Mouse (Mus musculus) midbrain, embryonic 13.5 days (tissue): ENCODE results near the gene Spo11. TPM values are rescaled to one million over a fixed set of nuclear protein-coding genes. Genes with fewer than 3 reads are reported as not detected.

ENCODE experiments used
- ATAC-seq: fragments of 200-750 bp; cut with Nextera tagmentation; 2 replicates; pipeline ENCODE4 v1.8.0; 2017; ENCODE audit warnings: mild to moderate bottlenecking, moderate TSS enrichment, moderate library complexity
- H3K27ac ChIP-seq: fragments of 300-500 bp; sonication (generic); 2 replicates; pipeline ENCODE4 v1.5.1; 2015; ENCODE audit warnings: inconsistent platforms, mild to moderate bottlenecking, moderate library complexity
- H3K27me3 ChIP-seq: fragments of 300-500 bp; sonication (generic); 2 replicates; pipeline ENCODE4 v1.6.1; 2015; ENCODE audit warnings: mild to moderate bottlenecking, inconsistent platforms
- H3K36me3 ChIP-seq: fragments of 300-500 bp; sonication (generic); 2 replicates; pipeline ENCODE4 v1.6.1; 2015; ENCODE audit warnings: mild to moderate bottlenecking, inconsistent platforms
- H3K4me1 ChIP-seq: fragments of 300-500 bp; sonication (generic); replicated peaks from 2 replicates; pipeline ENCODE4 v1.6.1; 2015; ENCODE audit warnings: inconsistent platforms
- H3K4me2 ChIP-seq: fragments of 300-500 bp; sonication (generic); replicated peaks from 2 replicates; pipeline ENCODE4 v1.6.1; 2015; ENCODE audit warnings: moderate library complexity, mild to moderate bottlenecking, inconsistent platforms
- H3K4me3 ChIP-seq: fragments of 300-500 bp; sonication (generic); replicated peaks from 2 replicates; pipeline ENCODE4 v1.5.1; 2015; ENCODE audit warnings: mild to moderate bottlenecking, inconsistent platforms
- H3K9ac ChIP-seq: fragments of 300-500 bp; sonication (generic); replicated peaks from 2 replicates; pipeline ENCODE4 v1.6.1; 2015; ENCODE audit warnings: mild to moderate bottlenecking, inconsistent platforms
- H3K9me3 ChIP-seq: fragments of 300-500 bp; sonication (generic); 2 replicates; pipeline ENCODE4 v1.6.1; 2016; ENCODE audit warnings: mild to moderate bottlenecking, inconsistent platforms
- WGBS: fragments of 180-500 bp; shearing (Covaris S2); methylation state at CpG from one replicate; pipeline ENCODE4 v1.1.7; 2015; 5-methylcytosine and 5-hydroxymethylcytosine counted together
- polyA plus RNA-seq: library from polyadenylated mRNA; unstranded; fragments of >200 nt; fragmentation: Nextera tagmentation; extraction: Ambion mirVana; gene quantifications from 2 replicates; pipeline ENCODE4 v1.2.1, GENCODE M21; 2015

The Spo11 gene
- polyA plus RNA-seq, 1 experiment from 2014 or later = 0.61 TPM

DNA sequence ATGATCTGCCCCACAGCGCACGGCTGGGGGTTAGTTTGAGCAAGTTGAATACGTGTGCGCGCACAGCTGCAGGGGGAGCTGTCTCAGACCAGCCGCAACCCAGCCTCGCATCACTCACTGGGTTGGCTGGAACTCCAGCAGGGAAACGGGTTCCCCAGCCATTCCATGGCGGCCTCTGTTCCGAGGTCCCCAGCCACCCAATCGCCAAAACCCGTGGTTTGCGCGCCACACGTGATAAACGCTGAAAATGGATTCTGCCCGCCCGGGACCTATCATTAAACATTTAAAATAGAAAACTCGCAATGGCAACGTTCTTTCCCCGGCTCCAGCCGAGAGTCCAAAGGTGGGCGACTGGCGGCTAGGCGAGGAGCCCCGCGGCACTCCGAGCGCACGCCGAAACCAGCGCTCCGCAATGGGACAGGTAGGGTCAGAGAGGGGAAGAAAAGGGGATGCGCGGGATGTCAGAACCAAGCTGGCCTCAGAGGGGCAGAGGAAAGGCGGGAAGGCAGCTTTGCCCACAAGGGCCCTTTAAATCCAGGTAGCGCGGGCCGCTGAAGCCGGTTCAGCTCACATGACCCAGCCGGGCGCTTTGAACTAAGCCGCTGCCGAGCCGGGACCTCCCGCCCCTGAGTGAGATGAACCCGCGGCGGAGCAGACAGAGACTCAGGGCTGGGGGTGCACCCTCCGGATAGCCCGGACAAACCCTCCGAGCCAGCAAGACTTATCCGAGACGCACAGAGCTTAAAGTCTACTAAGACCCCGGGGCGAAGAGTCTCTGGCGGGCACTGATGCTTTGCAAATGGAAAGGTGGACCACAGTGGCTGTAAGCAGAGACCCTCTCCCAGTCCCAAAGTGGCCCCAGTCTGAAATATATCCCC lies 38.5 kb upstream of the Spo11 start:
- WGBS = under 1% methylated on average over 57 of the region's 57 CpGs
- no peak overlapping the region for H3K27ac ChIP-seq
- peaks cover 63% of the 10 kb centered on the region for H3K4me1 ChIP-seq
- H3K4me2 ChIP-seq = peak overlapping the region; percentile 83
- H3K9ac ChIP-seq = peak overlapping the region; percentile 59
- H3K27me3 ChIP-seq = peaks cover 92% of the 10 kb centered on the region
- H3K4me3 ChIP-seq = peak overlapping the region; percentile 47
- no peak for ATAC-seq
- no peaks in the 10 kb centered on the region for H3K9me3 ChIP-seq
- no peaks in the 10 kb centered on the region for H3K36me3 ChIP-seq

DNA sequence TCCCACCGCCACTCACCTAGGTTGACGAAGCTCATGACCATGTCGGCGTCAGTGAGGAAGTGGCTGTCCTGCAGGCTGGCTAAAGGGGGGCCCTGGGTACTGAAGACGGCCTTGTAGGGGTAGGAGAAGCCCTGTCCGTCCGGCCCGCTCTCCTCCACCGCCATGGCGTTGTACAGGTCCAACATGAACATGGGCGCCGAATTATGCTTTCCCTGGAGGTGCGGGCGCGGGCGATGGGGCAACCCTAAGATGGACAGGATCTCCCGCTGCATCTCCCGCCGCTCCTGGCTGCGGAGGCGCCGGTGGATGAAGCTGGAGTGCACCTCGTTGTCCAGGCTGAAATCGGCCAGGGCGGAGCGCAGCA lies 37.9 kb upstream of the Spo11 start:
- Histone ChIP-seq H3K27me3 (peaks cover 95% of the 10 kb centered on the region), H3K4me1 (peaks cover 57% of the 10 kb centered on the region), H3K9me3 (no peaks in the 10 kb centered on the region), H3K4me3 (peak overlapping the region; percentile 47), H3K4me2 (peak overlapping the region; percentile 83), H3K36me3 (no peaks in the 10 kb centered on the region), H3K9ac (peak overlapping the region; percentile 59), H3K27ac (no peak overlapping the region)
- no peak for ATAC-seq
- under 1% methylated on average over 26 of the region's 26 CpGs for WGBS

DNA sequence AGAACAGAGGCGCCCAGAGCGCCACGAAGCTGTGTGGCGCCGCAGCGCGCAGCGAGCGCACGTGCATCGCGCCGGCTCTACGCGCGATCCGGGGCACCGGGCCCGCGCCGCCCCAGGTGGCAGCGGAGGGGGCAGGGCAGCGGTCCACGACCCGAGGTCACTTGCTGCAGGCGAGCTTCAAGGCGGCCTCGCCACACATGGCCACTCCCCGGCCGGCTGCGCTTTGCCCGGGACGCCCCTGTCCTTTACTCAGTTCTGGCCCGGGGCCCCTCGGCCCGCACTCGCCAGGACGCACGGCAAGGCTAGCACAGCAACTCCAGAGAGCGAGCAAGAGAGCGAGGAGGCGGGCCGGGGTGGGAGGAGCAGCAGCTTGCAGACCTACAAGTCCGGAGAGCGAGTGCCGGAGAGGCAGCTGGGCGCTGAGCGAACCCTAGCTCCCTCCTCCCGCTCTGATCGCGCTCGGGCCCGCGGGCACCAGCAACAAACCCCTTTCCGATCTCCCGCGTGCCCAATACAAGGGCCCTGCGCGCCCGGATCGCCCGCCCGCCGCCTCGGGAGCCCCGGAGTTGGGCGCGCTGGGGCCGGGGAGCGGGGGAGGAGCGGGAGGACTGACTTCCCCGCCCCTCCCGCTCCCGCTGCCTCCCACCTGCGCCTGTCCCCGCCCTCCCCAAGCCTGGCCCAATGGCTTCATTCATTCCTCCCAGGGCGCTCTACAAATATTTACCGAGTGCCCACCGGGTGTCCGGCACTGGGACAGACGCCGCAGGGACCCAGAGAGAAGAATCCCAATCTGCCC lies 37.3 kb upstream of the Spo11 start, which contains the start of gene Bmp7:
Bmp7 (minus strand) TSS at position 319 of the 796 bp plus-strand sequence.
- under 1% methylated on average over 80 of the region's 82 CpGs for WGBS
- Histone ChIP-seq H3K9ac (peak within 1 kb of the TSS; percentile 59), H3K36me3 (no peaks in the 10 kb centered on the region), H3K27ac (0 out of 2 replicates have a peak within 1 kb of the TSS, but pooled peaks have one; percentile 0), H3K4me1 (peaks cover 51% of the 10 kb centered on the region), H3K4me3 (peak within 1 kb of the TSS; percentile 47), H3K27me3 (peaks cover 96% of the 10 kb centered on the region), H3K9me3 (no peaks in the 10 kb centered on the region), H3K4me2 (peak within 1 kb of the TSS; percentile 83)
- peak; percentile 55 for ATAC-seq

DNA sequence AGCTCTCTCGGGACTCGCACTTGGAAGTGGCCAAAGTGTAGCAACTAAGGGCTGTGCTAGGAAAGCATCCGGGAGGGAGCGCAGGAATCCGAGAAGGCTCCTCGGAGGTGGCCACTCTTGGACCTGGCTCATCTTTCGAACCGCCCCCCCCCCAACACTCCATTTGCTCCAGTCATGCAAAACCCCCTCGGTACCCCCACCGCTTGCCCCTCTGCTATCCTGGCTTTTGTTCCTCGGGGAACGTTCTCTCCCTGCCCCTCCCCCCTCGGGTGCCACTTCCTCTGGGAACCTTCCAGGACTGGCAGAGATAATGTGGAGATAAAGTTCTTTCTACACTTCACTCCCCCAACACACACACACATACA lies 36.7 kb upstream of the Spo11 start:
- WGBS = under 1% methylated on average over 13 of the region's 13 CpGs
- H3K27ac ChIP-seq = no peak overlapping the region
- H3K36me3 ChIP-seq = no peaks in the 10 kb centered on the region
- peaks cover 92% of the 10 kb centered on the region for H3K27me3 ChIP-seq
- peak; percentile 1 for ATAC-seq
- peaks cover 46% of the 10 kb centered on the region for H3K4me1 ChIP-seq
- H3K9me3 ChIP-seq = no peaks in the 10 kb centered on the region
- peak overlapping the region; percentile 47 for H3K4me3 ChIP-seq
- H3K9ac ChIP-seq = peak overlapping the region; percentile 59
- H3K4me2 ChIP-seq = peak overlapping the region; percentile 83

DNA sequence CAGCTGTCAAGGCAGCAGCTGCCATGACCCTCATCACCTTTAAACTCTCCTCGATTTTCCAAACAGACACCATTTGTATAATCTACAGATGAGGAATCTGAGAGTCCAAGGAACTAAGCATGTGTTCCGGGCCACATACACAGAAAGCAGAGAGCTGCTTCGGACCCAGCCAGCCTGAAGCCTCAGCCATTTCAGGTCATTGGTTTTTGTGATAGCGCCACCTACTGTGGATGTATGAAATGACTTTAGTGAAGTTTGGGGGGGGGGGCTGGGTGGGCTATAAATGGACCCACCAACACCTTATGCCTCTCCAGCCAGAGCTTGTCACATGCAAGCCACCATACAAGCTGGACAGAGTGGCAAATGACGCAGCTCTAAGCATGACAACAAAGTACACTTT lies 28.4 kb upstream of the Spo11 start:
- no peak overlapping the region for H3K27ac ChIP-seq
- no peaks in the 10 kb centered on the region for H3K9me3 ChIP-seq
- H3K36me3 ChIP-seq = no peaks in the 10 kb centered on the region
- H3K4me1 ChIP-seq = peaks cover 10% of the 10 kb centered on the region
- no peak overlapping the region for H3K4me2 ChIP-seq
- no peak for ATAC-seq
- H3K4me3 ChIP-seq = no peak overlapping the region
- 44% methylated on average over 5 of the region's 5 CpGs for WGBS
- no peak overlapping the region for H3K9ac ChIP-seq
- H3K27me3 ChIP-seq = peaks cover 17% of the 10 kb centered on the region

DNA sequence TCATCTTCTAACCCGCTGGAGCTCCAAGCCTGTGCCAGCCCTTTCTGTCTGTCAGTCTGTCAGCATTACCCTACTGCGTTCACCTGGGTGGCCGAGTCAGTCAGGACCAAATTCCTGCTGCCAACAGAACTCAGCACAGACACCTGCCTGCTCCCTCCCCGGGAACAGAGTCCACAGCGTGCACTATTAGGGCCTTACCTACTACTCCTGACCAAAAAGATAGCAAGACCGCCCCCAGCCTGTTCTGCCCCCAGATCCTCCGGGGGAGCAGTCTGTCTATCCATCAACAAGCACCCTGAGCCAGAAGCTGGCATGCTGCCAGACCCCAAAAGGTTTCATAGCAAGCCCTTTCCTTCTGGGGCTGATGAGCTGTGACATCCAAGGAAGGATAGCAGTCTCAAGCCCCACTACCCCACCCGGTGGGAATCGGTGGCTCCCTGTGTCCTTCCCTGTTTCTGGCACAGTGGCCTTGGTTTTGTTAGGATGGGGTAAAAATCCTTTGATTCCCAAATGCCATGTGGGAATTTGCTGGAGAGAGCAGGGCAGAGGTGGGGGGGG lies 27.3 kb upstream of the Spo11 start:
- no peak overlapping the region; the same call in 1 of the 2 replicates for H3K27ac ChIP-seq
- 56% methylated on average over 9 of the region's 9 CpGs for WGBS
- peaks cover 9% of the 10 kb centered on the region for H3K27me3 ChIP-seq
- H3K9me3 ChIP-seq = no peaks in the 10 kb centered on the region
- no peak overlapping the region for H3K9ac ChIP-seq
- 0 out of 2 replicates have a peak, but pooled peaks have one; percentile 9 for ATAC-seq
- H3K36me3 ChIP-seq = no peaks in the 10 kb centered on the region
- H3K4me1 ChIP-seq = peaks cover 10% of the 10 kb centered on the region
- no peak overlapping the region for H3K4me3 ChIP-seq
- H3K4me2 ChIP-seq = no peak overlapping the region

DNA sequence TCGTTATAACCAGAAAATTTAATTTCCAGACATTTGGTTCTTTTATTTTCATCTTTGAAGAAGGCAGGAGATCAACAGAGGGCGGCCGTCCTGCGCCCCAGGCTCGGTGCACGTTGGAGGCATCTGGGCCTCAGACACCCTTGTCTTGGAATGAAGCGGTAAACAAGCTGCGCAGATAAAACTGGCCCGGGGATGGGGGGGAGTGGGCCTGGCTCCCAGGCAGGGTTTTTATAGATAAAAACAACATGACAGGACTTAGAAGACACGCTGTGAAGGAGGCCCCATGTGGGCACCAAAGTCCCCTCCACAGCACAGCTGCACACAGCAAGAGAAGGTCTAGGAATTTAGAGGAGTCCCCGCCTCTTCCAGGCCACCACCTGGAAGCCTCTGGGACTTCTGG lies 26.8 kb upstream of the Spo11 start:
- no peaks in the 10 kb centered on the region for H3K9me3 ChIP-seq
- H3K27me3 ChIP-seq = peaks cover 7% of the 10 kb centered on the region; the same call in 1 of the 2 replicates
- H3K36me3 ChIP-seq = no peaks in the 10 kb centered on the region
- H3K27ac ChIP-seq = no peak overlapping the region
- H3K9ac ChIP-seq = no peak overlapping the region
- no peak overlapping the region for H3K4me3 ChIP-seq
- H3K4me1 ChIP-seq = peaks cover 10% of the 10 kb centered on the region
- H3K4me2 ChIP-seq = no peak overlapping the region
- 32% methylated on average over 11 of the region's 11 CpGs for WGBS
- ATAC-seq = peak; percentile 28; the same call in 1 of the 2 replicates

DNA sequence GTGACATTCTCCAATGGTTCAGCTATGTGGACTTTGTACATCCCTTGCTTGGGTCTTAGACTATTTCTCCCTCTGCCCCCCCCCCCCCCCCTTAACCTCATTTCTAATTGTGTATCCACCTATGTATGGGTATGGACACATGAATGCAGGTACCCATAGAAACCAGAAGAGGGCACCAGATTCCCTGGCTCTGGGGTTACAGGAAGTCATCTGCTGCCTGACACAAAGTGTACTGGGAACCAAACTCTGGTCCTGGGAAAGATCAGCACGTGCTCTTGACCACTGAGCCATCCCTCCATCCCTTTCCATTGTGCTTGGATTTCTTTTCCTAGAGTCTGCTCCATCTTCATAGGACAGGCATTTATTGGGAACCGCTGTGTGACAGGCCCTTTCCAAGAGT lies 25.5 kb upstream of the Spo11 start:
- no peak for ATAC-seq
- Histone ChIP-seq H3K4me3 (no peak overlapping the region), H3K4me2 (no peak overlapping the region), H3K4me1 (peaks cover 10% of the 10 kb centered on the region), H3K36me3 (no peaks in the 10 kb centered on the region), H3K27ac (no peak overlapping the region), H3K9ac (no peak overlapping the region), H3K9me3 (peaks cover 7% of the 10 kb centered on the region; the same call in 1 of the 2 replicates), H3K27me3 (peaks cover 7% of the 10 kb centered on the region; the same call in 1 of the 2 replicates)
- 78% methylated on average over 2 of the region's 2 CpGs for WGBS

DNA sequence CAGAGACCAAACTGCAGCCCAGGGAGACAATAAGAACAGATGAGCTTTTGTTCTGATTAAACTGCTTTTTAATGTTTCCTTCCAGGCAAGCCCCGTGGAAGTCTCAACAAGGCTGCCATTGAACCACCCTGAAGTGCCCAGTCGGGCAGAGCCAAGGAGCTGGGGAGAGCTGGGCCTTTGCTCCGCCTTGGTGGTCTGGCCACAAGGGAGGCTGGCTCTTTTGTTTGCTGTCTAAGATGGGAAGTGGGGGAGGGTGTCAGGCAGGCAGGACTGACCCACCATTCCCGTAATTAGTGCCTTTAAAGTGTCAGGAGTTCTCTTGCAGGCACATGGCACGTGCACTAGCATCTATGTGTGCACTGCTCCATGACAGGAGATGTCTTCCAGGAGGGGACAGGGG lies 18.9 kb upstream of the Spo11 start:
- no peak overlapping the region for H3K4me2 ChIP-seq
- no peak overlapping the region for H3K9ac ChIP-seq
- H3K27ac ChIP-seq = peak overlapping the region; percentile 7; the same call in 1 of the 2 replicates
- no peak overlapping the region for H3K4me3 ChIP-seq
- WGBS = 4% methylated on average over 5 of the region's 5 CpGs
- no peaks in the 10 kb centered on the region for H3K36me3 ChIP-seq
- peaks cover 12% of the 10 kb centered on the region; the same call in 1 of the 2 replicates for H3K9me3 ChIP-seq
- no peaks in the 10 kb centered on the region for H3K27me3 ChIP-seq
- peaks cover 14% of the 10 kb centered on the region for H3K4me1 ChIP-seq
- ATAC-seq = peak; percentile 45

DNA sequence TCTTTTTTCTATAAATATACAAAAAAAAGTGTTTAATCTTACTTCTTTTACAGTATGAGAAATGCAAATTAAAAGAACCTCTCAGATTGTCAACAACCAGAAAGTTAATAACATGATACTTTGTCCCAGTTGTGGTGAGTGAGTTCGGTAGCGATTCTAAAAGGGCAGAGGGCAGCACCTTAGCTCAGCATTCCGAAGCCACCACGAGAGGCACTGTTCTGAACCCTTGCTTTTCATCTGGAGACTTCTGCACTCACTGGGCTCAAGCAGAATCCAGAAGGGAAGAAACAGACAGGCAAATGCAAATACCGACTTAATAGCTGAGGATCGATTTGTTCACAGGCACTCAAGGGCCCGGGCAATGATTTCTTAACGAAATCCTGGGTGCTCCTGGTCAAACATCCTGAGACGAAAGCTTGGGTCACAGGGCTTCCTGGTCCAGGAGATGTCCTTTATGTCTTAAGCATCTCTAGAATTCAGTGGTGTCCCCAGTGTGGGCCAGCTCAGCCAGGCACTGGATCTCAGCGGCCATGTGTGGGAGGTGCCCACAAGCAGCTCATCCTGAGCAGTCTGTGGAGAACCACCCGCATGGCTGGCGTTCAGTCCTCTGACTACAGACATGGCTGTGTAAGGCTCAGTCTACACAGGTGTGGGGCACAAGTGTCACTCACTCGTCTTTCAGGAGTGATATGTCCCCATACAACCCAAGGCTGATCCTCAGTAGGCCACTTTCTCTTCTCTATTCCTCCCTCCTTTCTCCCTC lies 18.3 kb upstream of the Spo11 start:
- ATAC-seq = peak; percentile 30; the same call in 1 of the 2 replicates
- no peaks in the 10 kb centered on the region for H3K27me3 ChIP-seq
- H3K4me2 ChIP-seq = no peak overlapping the region
- no peaks in the 10 kb centered on the region for H3K36me3 ChIP-seq
- WGBS = 51% methylated on average over 13 of the region's 13 CpGs
- H3K9ac ChIP-seq = no peak overlapping the region
- H3K27ac ChIP-seq = no peak overlapping the region
- peaks cover 14% of the 10 kb centered on the region for H3K4me1 ChIP-seq
- peaks cover 12% of the 10 kb centered on the region; the same call in 1 of the 2 replicates for H3K9me3 ChIP-seq
- H3K4me3 ChIP-seq = no peak overlapping the region

DNA sequence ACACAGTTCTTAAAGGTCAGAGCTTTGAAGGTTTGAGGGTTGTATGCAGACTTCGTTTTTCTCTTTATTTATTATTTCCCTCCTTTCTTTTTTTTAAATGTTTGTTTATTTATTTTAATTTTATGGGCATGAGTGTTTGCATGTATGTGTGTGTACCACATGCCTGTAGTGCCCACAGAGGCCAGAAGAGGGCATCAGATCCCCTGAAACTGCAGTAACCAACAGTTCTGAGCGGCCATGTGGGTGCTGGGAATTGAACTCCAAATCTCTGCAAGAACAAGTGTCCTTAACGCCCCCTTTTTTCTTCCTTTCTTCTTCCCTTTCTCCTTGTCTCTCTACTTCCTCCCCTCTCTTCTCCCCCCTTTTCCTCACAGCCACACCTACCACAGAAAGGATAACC lies 17.1 kb upstream of the Spo11 start:
- Histone ChIP-seq H3K36me3 (no peaks in the 10 kb centered on the region), H3K9ac (no peak overlapping the region), H3K27ac (no peak overlapping the region), H3K9me3 (peaks cover 12% of the 10 kb centered on the region; the same call in 1 of the 2 replicates), H3K27me3 (no peaks in the 10 kb centered on the region), H3K4me2 (no peak overlapping the region), H3K4me3 (no peak overlapping the region), H3K4me1 (peaks cover 14% of the 10 kb centered on the region)
- WGBS = 91% methylated on average over 3 of the region's 3 CpGs
- ATAC-seq = no peak
